Mouse (Mus musculus): Measurements from ENCODE around the gene Cops2.

Gene Cops2

DNA sequence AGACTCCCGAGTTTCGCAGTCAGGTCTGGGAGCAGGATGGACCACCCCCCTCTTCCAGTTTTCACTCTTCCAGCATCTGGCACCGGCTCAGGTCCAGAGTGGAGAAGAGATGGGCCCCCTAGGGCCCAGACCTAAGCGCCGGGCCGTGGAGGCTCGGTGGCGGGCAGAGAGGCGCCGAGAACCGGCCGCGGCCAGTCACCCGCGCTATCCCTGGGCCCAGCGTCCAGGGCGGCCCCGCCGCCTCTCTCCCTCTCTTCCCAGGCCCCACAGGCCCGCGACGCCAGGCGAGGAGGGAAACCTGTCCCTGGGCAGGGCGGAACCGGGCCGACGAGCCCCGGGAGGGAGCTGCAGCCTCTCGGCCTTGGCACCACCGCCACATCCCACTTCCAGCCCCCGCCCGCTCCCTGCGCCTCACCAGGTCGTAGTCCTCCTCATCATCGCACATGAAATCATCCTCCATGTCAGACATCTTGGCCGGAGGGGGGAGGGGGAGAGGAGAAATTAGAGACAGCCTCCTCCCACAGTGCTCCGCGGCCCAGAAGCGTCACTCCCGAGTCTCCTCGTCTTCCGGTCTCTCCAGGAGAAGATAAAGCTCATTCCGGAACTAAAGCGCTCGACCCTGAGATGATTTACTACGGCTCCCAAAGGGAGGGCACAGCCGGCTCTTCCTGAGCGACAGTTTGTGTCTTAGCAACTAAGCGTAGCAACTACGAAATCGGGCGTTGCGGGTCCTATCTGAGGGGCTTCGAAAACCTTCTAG, at the start of gene Cops2, which contains the start of gene Galk2:
TSS of gene Cops2 (minus strand) at position 619 of the 760 bp plus-strand sequence.
TSS of gene Galk2 (plus strand) at position 589 of the 760 bp plus-strand sequence.
- DNase-seq (ENCODE audit: low read depth, low spot score), result peak; percentile 93

- no peak for DNase-seq (ENCODE audit: low read depth, low spot score)
Observed at GRCm38 (mm10) chr2:125907580-125908255, 48.8 kb upstream of the Cops2 start.

GRCm38 (mm10) chr2:125906407-125907066, 47.6 kb upstream of the Cops2 start:
- DNase-seq (ENCODE audit: low read depth, low spot score), result no peak

DNA sequence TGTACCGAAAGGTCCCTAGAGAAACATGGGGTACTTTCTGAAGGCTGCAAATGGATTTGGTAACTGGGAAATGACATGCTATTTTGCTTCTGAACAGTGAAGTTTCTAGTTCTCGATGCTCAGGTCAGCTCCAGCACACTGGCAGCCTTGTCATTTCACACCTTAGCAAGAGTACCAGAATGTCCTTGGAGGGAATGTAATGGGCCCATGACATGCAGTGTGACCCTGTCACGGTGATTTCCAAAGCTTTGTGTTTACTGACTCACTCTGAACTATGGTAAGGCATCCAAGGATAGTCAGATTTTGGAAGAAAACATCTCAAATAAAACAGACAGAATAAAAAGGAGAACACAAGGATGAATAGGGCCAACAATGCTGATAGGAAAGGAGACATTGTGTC, 42.5 kb upstream of the Cops2 start:
- DNase-seq (ENCODE audit: low read depth, low spot score), result no peak

- no peak for DNase-seq (ENCODE audit: low read depth, low spot score)
Observed at GRCm38 (mm10) chr2:125900797-125901410, 42.0 kb upstream of the Cops2 start.

- no peak for DNase-seq (ENCODE audit: low read depth, low spot score)
Observed at GRCm38 (mm10) chr2:125896355-125896754, 37.4 kb upstream of the Cops2 start.

DNA sequence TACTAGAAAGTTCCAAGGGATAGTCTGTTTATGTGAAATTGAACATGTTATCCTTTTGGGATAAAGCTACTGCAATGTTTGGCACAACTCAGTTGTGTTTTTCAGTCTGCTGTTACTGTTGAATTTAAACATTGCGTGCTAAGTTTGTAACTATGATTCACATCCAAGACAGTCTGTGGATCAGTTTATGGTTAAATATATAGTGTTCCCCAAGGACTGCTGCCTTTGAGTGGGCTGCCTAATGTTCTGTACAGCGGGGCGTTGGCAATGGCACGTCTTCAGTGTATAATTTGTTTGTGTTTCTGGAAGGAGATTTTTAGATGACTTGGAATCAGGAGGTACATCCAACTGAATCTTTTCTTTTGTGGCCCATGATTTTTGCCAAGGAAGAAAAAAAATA, 36.2 kb upstream of the Cops2 start:
- no peak for DNase-seq (ENCODE audit: low read depth, low spot score)

DNA sequence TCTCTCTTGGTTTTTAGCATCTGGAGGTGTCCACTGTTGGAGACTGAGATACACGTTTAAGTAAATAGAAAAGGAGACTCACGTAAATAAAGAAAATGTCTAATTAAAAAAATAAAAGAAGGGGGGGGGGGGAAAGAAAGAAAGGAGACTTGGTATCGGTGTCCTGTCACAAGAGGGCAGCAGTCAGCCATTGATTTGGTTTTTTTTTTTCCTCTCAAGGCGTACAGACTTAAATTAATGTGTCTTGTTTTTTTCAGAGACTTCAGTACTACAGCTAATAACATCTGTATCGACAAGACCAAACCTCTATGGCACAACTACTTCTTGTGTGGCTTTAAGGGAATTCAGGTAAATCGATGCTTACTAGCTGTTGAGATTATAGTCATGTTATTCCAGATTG, 34.2 kb upstream of the Cops2 start:
- peak; percentile 11 for DNase-seq (ENCODE audit: low read depth, low spot score)

- no peak for DNase-seq (ENCODE audit: low read depth, low spot score)
Observed at GRCm38 (mm10) chr2:125885891-125886576, 27.1 kb upstream of the Cops2 start.

- DNase-seq (ENCODE audit: low read depth, low spot score), result no peak
Observed at GRCm38 (mm10) chr2:125870159-125870558, 11.2 kb upstream of the Cops2 start.

- no peak for DNase-seq (ENCODE audit: low read depth, low spot score)
Observed at GRCm38 (mm10) chr2:125868301-125868700, 9.4 kb upstream of the Cops2 start.

DNA sequence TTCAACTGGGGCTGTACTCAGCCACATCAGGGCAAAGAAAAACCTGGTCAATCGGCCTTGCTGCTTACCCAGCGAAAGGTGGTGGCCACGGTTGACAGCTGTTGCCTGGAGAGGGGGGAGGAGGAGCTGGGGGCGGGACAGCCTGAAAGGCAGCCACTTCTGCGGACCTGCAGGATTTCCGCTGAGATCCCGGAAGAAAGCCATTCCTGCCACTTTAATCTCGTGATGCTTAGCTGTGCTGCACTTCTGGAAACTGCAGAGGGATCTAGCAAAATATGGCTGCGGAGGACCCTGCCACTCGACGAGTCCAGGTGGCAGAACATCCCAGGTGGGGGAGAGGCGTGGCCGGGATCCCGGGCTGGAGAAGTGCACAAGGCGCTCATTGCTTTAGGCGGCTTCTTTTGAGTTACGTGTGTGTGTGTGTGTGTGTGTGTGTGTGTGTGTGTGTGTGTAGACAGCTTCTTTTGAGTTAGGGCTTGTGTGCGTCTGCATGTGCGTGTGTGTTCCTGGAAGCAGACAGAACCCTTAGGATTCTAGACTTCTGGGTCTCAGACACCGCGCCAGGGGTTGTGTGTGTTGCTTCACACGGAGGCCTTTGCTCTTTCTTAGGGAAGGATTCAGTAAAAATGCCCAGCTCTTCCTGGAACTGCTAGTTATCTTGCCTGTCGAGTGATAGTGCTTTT, 7.3 kb upstream of the Cops2 start:
- DNase-seq (ENCODE audit: low read depth, low spot score), result peak; percentile 48

GRCm38 (mm10) chr2:125865585-125865984, 6.6 kb upstream of the Cops2 start:
- no peak for DNase-seq (ENCODE audit: low read depth, low spot score)

- DNase-seq (ENCODE audit: low read depth, low spot score), result no peak
Observed at GRCm38 (mm10) chr2:125864551-125864950, 5.6 kb upstream of the Cops2 start.

DNA sequence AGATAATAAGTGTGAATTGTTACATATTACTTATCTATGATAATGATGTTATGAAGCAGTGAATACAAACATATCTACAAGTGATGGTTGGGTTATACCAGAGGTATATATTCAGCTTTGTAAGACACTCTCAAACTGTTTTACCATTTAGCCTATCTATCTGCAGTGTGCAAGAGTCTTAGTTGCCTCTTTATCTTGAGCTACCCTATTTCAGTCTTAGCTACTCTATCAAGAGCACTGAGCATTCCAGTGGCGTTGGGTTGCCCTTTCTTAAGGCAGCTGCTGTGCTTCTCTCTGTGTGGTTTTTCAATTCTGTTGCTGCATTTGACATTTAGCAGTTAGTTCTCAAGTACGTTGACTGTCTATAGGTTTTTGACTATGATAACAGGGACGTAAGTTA, 4.9 kb upstream of the Cops2 start:
- DNase-seq (ENCODE audit: low read depth, low spot score), result no peak

DNA sequence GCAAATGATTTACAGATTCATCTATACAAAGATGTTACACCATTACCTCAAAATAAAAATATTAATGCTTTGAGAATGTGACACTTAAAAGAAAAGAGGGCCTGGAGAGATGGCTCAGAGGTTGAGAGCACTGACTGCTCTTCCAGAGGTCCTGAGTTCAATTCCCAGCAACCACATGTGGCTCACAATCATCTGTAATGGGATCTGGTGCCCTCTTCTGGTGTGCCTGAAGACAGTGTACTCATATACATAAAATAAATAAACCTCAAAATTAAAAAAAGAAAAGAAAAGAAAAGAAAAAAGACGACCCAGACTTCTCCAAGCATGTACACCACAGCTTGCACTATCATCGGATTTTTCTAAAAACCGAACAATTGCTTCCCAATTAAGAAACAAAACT, 1.2 kb downstream of the Cops2 start:
- no peak for DNase-seq (ENCODE audit: low read depth, low spot score)

DNA sequence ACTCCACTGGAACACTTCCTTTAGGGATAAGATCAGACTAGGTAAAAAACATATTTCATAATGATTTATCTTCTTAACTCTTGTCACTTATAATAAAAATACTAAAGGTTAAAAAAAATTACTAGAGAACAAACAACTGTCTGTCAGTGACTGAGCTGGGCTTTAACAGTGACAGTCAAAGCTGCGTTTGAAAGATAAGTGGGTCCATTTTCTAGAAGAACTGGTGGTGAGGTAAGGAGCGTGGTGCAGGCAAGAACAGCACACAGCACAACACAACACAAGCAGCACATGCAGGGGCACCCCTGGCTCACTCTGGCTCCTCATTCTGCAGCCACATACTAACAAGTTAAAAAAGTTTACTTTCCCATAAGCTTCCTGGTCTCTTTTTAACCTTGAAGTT, 7.7 kb downstream of the Cops2 start:
- no peak for DNase-seq (ENCODE audit: low read depth, low spot score)

- no peak for DNase-seq (ENCODE audit: low read depth, low spot score)
Observed at GRCm38 (mm10) chr2:125838708-125839284, 20.1 kb downstream of the Cops2 start.

DNA sequence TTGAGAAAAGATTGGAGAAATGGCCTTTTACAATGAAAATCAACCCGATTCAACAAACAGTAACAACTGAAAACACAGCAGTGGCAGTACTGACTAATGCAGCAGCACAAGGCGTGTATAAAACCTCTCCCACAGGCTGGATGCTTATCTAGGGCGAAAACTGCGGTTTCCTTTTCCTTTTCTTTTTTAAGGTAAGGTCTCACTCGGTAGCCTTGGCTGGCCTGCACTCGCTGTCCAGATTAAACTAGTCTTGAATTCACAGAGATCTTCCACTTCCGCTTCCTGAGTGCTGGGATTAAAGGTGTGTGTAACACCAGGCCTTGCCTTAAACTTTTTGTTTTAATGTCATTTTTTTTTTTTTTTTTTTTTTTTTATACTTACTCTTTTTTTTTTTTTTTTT, 20.8 kb downstream of the Cops2 start:
- no peak for DNase-seq (ENCODE audit: low read depth, low spot score)

DNA sequence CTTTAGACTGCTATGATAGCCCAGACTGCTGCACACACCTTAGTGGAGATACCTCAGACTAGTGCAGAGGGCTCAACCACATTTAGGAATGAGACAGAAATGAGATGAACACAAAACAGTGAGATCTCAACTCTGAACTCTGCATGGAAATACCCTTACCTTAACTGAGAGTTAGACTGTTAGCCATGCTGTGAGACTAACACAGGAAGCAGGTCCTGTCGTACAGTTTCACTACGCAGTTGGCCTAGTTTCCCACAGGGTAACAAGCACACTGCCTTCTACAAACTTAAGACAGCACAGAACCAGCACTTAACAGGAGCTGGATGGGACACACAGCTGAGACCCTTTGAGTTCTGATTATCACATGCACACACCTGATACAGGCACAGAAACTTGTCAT, 29.0 kb downstream of the Cops2 start:
- DNase-seq (ENCODE audit: low read depth, low spot score), result no peak

DNA sequence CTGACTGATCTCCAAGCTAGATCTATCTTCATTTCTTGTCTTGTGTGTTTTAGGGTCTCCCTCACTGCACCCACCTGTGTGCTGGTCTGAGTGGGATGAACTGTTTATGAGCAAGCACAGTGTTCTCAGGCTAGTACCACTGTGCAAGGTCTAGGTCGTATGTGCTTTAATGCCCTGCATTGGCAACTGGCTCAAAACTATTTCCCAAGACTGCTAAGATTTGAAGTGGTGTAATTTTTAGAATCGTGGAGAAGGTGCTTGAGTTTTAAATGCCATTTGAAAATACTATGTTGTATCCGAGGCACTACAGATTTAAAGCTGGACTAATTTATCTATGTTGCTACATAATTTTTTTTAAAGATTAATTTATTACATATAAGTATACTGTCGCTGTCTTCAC, 31.0 kb downstream of the Cops2 start:
- no peak for DNase-seq (ENCODE audit: low read depth, low spot score)

Measured in retina, adult 2 months (tissue).